Mouse (Mus musculus) activated CD4-positive, CD25-positive, alpha-beta regulatory T cell, adult 4 months (primary cell): ENCODE data around the gene Evi2. TPM values are rescaled to one million over a fixed set of nuclear protein-coding genes. Genes with fewer than 3 reads are reported as not detected.

Source experiments
- ATAC-seq: one replicate; pipeline ENCODE4 v1.8.0; 2017
- polyA plus RNA-seq, 2 experiments: library from polyadenylated mRNA; unstranded; fragments of 100-300 nt; shearing (Covaris generic); gene quantifications; one replicate each; pipeline ENCODE4 v1.2.1; 2017

Gene Evi2
- polyA plus RNA-seq = 1 to 10 TPM; 6.2 to 8.4 TPM

GRCm38 (mm10) chr11:79530333-79530761, at the start of gene Evi2, which contains the start of gene Evi2a:
Evi2 (minus strand) TSS chr11:79530589.
Evi2a (minus strand) TSS chr11:79530609.
- ATAC-seq = peak; percentile 81

GRCm38 (mm10) chr11:79577741-79578140, 47.4 kb upstream of the Evi2 start:
- peak; percentile 61 for ATAC-seq

- no peak for ATAC-seq
These were observed 45.1 kb upstream of the Evi2 start for GRCm38 (mm10) chr11:79575383-79576073.

GRCm38 (mm10) chr11:79573836-79574235, 43.4 kb upstream of the Evi2 start:
- no peak for ATAC-seq

GRCm38 (mm10) chr11:79570319-79570718, 39.9 kb upstream of the Evi2 start:
- no peak for ATAC-seq

GRCm38 (mm10) chr11:79568197-79568911, 38.0 kb upstream of the Evi2 start:
- ATAC-seq = no peak

- no peak for ATAC-seq
These were observed 36.6 kb upstream of the Evi2 start for GRCm38 (mm10) chr11:79566947-79567346.

GRCm38 (mm10) chr11:79563493-79563892, 33.1 kb upstream of the Evi2 start:
- ATAC-seq = no peak

- ATAC-seq = no peak
These were observed 30.1 kb upstream of the Evi2 start for GRCm38 (mm10) chr11:79560536-79560935.

GRCm38 (mm10) chr11:79552622-79553021, 22.2 kb upstream of the Evi2 start:
- no peak for ATAC-seq

- no peak for ATAC-seq
These were observed 5.9 kb upstream of the Evi2 start for GRCm38 (mm10) chr11:79536293-79536692.

GRCm38 (mm10) chr11:79535554-79535953, 5.2 kb upstream of the Evi2 start:
- no peak for ATAC-seq

GRCm38 (mm10) chr11:79533950-79534690, 3.7 kb upstream of the Evi2 start:
- no peak for ATAC-seq

GRCm38 (mm10) chr11:79533311-79533710, 2.9 kb upstream of the Evi2 start:
- ATAC-seq = no peak

GRCm38 (mm10) chr11:79531485-79531884, 1.1 kb upstream of the Evi2 start:
- ATAC-seq = no peak

GRCm38 (mm10) chr11:79530774-79531173, 385 bp upstream of the Evi2 start:
- no peak for ATAC-seq

GRCm38 (mm10) chr11:79529736-79530135, 653 bp downstream of the Evi2 start:
- no peak for ATAC-seq

- no peak for ATAC-seq
These were observed 1.2 kb downstream of the Evi2 start for GRCm38 (mm10) chr11:79529226-79529625.

GRCm38 (mm10) chr11:79528601-79529000, 1.8 kb downstream of the Evi2 start:
- ATAC-seq = no peak

GRCm38 (mm10) chr11:79527739-79528384, 2.5 kb downstream of the Evi2 start:
- ATAC-seq = no peak

- ATAC-seq = no peak
These were observed 3.2 kb downstream of the Evi2 start for GRCm38 (mm10) chr11:79527015-79527738.

GRCm38 (mm10) chr11:79526549-79526948, 3.8 kb downstream of the Evi2 start:
- ATAC-seq = no peak
